Mouse (Mus musculus): ENCODE results near the gene Ablim2. TPM values are rescaled to one million over a fixed set of nuclear protein-coding genes. Genes with fewer than 3 reads are reported as not detected.
A peak's percentile ranks its signal among the peaks of the same experiment; 100 is the strongest.

The Ablim2 gene
- polyA plus RNA-seq, 1 experiment from 2014 or later = 1.7 TPM

DNA sequence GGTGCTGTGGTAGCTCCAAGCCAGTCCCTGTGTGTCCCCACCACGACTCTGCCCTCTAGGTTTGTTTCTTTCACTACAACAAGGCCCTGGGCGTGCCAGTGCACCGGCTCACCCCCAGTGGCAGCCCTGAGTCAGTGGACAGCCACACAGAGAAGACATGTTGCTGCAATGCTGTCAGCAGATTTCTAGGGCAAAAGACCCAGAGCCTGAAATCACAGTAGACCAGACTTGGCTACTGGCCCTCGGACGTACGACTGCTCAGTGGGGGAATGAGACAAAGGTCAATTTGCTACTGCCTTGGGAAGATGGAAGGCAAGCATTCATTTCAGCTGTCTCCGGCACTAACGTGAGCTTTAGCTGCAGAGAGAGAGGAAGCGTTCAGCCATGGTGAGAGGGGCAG lies 124.7 kb downstream of the Ablim2 start:
- WGBS = 59% methylated on average over 9 of the region's 9 CpGs

DNA sequence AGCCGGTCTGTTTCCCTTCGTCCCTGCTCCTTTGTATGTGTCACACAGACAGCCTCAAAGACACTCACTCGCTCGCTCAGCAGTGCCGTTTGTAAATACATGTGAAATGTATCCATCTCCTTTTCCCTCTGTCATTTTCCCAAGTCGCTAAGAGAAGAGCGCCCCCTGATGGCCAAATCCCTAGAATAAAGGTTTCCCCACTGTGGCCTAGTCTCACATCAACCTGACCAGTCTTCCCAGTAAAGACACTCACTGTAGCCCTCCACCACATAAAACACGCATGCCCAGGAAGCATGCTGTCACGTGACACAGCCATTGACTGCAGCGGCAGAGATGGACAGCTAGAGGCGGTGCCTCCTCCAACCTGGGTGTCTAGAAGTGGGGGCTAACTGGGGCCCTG lies 126.6 kb downstream of the Ablim2 start:
- H3K36me3 ChIP-seq = no peaks in the 10 kb centered on the region
- H3K27me3 ChIP-seq (ENCODE audit: insufficient read depth, poor library complexity, severe bottlenecking) = peaks cover 21% of the 10 kb centered on the region
- 39% methylated on average over 11 of the region's 11 CpGs for WGBS
- H3K4me1 ChIP-seq = peaks cover 27% of the 10 kb centered on the region
- H3K27ac ChIP-seq = no peak overlapping the region
- no peaks in the 10 kb centered on the region for H3K9me3 ChIP-seq
- DNase-seq (ENCODE audit: low spot score) = no peak
- H3K4me3 ChIP-seq = no peak overlapping the region

More for the DNA sequence above, 124.7 kb downstream of the Ablim2 start:
- no peak overlapping the region for H3K4me3 ChIP-seq
- no peaks in the 10 kb centered on the region for H3K36me3 ChIP-seq
- DNase-seq (ENCODE audit: low spot score) = no peak
- peaks cover 34% of the 10 kb centered on the region for H3K4me1 ChIP-seq
- H3K27ac ChIP-seq = no peak overlapping the region
- peaks cover 17% of the 10 kb centered on the region for H3K27me3 ChIP-seq (ENCODE audit: insufficient read depth, poor library complexity, severe bottlenecking)
- H3K9me3 ChIP-seq = no peaks in the 10 kb centered on the region

DNA sequence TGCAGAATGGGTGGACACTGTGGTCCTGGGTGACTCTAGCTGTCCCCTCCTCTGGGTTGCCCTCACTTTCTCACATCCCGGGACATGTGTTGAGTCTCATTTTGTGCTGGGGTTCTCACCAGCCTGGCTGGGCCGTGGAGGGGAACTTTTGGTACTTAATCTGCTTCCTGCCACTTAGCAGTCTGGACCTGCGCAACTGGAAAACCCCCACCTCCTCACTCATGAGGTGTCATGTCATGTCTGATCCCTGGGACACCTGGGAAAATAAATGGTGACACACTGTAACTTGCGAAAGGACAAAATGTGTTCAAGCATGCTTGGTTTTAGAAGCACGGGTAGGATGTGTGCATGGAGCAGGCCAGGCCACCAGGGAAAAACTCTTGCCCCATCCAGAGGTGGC lies 127.0 kb downstream of the Ablim2 start:
- no peak for DNase-seq (ENCODE audit: low spot score)
- WGBS = 86% methylated on average over 5 of the region's 5 CpGs
- Histone ChIP-seq H3K4me3 (no peak overlapping the region), H3K27ac (no peak overlapping the region), H3K27me3 (ENCODE audit: insufficient read depth, poor library complexity, severe bottlenecking) (peaks cover 21% of the 10 kb centered on the region), H3K36me3 (no peaks in the 10 kb centered on the region), H3K9me3 (no peaks in the 10 kb centered on the region), H3K4me1 (peaks cover 27% of the 10 kb centered on the region)

DNA sequence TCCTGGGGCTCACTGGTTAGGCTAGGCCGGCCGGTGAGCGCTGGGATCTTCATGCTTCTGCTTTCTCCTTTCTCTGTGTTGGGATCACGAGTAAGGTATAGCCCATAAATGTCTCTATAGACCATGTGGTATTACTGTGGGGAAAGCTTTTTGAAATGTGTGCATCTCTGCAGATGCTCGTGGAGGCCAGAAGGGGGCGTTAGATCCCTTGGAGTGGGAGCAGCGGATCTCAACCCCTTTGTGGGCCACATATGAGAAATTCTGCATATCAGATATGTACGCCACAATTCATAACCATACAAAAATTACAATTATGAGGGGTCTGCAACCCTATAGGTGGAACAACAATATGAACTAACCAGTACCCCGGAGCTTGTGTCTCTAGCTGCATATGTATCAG lies 131.3 kb downstream of the Ablim2 start:
- WGBS = 41% methylated on average over 9 of the region's 9 CpGs
- DNase-seq (ENCODE audit: low spot score) = no peak
- no peaks in the 10 kb centered on the region for H3K36me3 ChIP-seq

DNA sequence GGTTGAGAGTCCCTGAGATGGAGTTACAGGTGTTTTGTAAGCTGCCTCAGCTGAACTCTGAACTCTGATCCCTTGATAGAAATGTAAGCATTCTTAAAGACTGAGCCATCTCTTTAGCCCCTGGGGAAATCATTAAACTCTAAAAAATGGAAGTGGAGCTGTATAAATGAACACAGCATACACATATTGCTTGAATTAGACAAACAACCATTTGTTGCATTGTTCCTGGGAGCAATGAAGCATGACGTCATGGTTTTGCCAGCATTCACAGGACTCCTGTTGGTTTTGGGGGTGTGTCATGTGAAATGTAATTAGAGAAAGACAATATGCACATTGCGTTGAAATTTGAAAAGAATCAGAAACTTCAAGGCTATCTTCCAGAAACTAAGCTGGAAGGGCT lies 132.0 kb downstream of the Ablim2 start:
- Histone ChIP-seq H3K9me3 (no peaks in the 10 kb centered on the region), H3K4me1 (peaks cover 21% of the 10 kb centered on the region), H3K27ac (no peak overlapping the region), H3K36me3 (no peaks in the 10 kb centered on the region), H3K27me3 (ENCODE audit: insufficient read depth, poor library complexity, severe bottlenecking) (peaks cover 22% of the 10 kb centered on the region), H3K4me3 (no peak overlapping the region)
- DNase-seq (ENCODE audit: low spot score) = no peak
- WGBS = 78% methylated on average over 2 of the region's 2 CpGs

More for the DNA sequence above, 131.3 kb downstream of the Ablim2 start:
- H3K27ac ChIP-seq = no peak overlapping the region
- peaks cover 22% of the 10 kb centered on the region for H3K27me3 ChIP-seq (ENCODE audit: insufficient read depth, poor library complexity, severe bottlenecking)
- H3K9me3 ChIP-seq = no peaks in the 10 kb centered on the region
- no peak overlapping the region for H3K4me3 ChIP-seq
- H3K4me1 ChIP-seq = peaks cover 20% of the 10 kb centered on the region

DNA sequence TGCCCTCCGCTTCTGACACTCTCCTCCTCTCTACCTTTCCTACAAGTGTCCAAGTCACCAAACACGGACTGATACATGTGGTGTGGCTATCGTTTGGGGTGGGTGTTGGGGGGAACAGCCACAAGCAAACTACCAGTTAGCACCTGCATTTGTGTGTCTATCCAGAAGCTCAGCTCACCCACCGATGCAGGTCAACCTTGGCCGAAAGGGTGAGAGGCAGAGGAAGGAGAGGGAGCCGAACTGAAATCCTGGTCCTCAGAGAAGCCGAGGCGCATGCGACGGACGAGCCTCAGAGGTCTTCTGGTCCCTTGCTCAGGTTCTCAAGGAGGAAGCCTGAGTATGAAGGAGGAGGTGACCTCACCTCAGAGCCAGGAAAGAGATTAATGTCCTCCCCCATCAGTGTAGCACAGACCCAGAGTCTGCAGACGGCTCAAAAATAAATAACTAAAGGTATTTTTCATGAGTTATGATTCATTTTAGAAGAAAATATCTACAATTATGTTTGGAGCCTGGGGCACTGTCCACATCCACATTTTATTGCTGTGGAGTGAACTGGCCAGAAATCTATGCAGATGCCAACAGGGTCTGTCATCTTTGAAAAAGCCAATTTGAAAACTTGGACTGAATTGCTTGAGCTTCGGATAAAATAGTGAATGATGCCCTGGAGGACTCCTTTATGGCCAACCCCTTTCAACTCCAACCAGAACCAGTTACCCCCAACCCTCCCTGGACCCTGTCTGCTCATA lies 133.5 kb downstream of the Ablim2 start:
- Histone ChIP-seq H3K4me3 (no peak overlapping the region), H3K4me1 (peaks cover 29% of the 10 kb centered on the region), H3K9me3 (no peaks in the 10 kb centered on the region), H3K27me3 (ENCODE audit: insufficient read depth, poor library complexity, severe bottlenecking) (peaks cover 22% of the 10 kb centered on the region), H3K36me3 (no peaks in the 10 kb centered on the region), H3K27ac (no peak overlapping the region)
- 90% methylated on average over 13 of the region's 13 CpGs for WGBS
- DNase-seq (ENCODE audit: low spot score) = no peak

DNA sequence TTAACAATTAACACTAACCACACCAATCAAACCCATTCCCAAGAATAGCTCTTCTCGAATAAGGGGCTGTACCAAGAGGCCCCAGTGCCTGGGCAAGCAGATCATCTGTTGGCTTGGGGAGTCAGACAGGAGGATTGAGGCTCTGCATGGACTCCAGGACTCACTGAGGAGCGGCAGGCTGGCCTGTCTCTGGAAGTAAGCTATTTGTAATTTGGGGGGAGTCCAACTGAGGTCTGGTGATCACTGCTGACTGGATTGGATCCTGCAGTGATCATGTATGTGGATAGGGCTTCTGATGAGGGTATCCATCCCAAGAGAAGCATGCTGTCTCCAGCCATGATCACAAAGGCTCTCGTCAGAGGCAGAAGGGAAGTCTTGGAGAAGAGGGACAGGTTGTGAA lies 134.7 kb downstream of the Ablim2 start:
- Histone ChIP-seq H3K9me3 (no peaks in the 10 kb centered on the region), H3K4me3 (no peak overlapping the region), H3K27ac (peak overlapping the region; percentile 94; the same call in 1 of the 2 replicates), H3K27me3 (ENCODE audit: insufficient read depth, poor library complexity, severe bottlenecking) (peaks cover 18% of the 10 kb centered on the region), H3K4me1 (peaks cover 41% of the 10 kb centered on the region), H3K36me3 (no peaks in the 10 kb centered on the region)
- no peak for DNase-seq (ENCODE audit: low spot score)
- WGBS = 79% methylated on average over 3 of the region's 3 CpGs

DNA sequence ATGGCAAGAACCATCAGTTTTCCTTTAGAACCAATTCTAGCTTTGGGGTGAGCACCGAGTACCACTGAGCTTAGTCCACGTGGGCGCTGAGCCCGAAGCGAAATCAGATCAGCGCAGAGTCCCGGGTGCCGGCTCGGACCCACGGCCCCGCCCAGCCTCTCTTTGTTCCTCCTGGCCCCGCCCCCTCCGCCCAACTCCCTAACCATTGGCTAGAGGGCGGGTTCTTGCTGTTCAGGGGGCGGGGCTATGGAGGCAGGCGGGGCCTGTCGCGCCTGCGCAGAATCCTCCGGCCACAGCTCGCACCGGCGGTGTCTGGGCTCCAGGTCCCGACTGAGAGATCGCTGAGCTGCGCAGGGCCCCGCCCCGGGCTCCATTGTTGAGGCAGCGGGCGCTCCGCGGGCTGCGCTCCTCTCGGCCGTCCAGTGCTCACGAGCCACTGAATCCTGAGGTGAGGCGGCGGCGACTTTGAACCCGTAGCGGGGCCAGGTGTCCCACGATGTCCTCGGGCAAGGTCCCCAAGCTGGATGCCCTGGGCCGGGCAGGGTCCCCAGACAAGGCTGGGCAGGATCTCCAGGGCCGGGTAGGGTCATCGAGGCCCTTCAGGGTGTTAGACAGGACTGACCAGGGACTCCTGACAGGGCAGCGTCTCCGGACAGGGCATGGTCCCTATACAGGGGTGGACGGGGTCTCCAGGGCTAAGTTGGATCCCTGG lies 135.6 kb downstream of the Ablim2 start, which contains the start of gene Afap1:
TSS of gene Afap1 (plus strand) at position 227 of the 712 bp plus-strand sequence.
- H3K27me3 ChIP-seq (ENCODE audit: insufficient read depth, poor library complexity, severe bottlenecking) = peaks cover 14% of the 10 kb centered on the region
- no peaks in the 10 kb centered on the region for H3K36me3 ChIP-seq
- peak; percentile 98 for DNase-seq (ENCODE audit: low spot score)
- under 1% methylated on average over 49 of the region's 49 CpGs for WGBS
- peak within 1 kb of the TSS; percentile 94 for H3K27ac ChIP-seq
- H3K9me3 ChIP-seq = no peaks in the 10 kb centered on the region
- H3K4me3 ChIP-seq = peak within 1 kb of the TSS; percentile 91
- H3K4me1 ChIP-seq = peaks cover 44% of the 10 kb centered on the region

DNA sequence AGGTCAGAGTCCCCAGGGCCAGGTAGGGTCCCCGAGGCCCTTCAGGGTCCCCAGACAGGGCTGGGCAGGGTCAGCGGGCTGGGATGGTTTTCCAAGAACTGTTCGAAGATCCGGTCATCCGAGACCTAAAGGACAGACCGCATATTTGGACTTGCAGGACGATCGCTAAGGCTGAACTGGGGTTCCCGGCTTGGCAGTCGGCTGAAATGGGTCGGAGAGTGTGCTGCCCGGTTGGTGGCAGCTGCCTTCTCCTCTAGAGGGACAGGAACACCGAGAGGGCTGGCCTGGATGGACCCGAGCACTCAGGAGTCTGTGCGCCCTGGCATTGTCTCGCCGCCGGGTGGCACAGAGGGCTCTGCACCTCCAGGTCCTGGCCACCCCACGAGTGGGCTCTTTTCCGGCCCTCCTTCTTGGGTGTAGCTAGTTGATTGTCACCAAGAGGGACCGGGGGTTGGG lies 136.2 kb downstream of the Ablim2 start:
- under 1% methylated on average over 21 of the region's 21 CpGs for WGBS
- Histone ChIP-seq H3K4me3 (peak overlapping the region; percentile 91), H3K36me3 (no peaks in the 10 kb centered on the region), H3K27ac (peak overlapping the region; percentile 94), H3K27me3 (ENCODE audit: insufficient read depth, poor library complexity, severe bottlenecking) (peaks cover 14% of the 10 kb centered on the region), H3K4me1 (peaks cover 47% of the 10 kb centered on the region), H3K9me3 (no peaks in the 10 kb centered on the region)
- peak; percentile 86 for DNase-seq (ENCODE audit: low spot score)

DNA sequence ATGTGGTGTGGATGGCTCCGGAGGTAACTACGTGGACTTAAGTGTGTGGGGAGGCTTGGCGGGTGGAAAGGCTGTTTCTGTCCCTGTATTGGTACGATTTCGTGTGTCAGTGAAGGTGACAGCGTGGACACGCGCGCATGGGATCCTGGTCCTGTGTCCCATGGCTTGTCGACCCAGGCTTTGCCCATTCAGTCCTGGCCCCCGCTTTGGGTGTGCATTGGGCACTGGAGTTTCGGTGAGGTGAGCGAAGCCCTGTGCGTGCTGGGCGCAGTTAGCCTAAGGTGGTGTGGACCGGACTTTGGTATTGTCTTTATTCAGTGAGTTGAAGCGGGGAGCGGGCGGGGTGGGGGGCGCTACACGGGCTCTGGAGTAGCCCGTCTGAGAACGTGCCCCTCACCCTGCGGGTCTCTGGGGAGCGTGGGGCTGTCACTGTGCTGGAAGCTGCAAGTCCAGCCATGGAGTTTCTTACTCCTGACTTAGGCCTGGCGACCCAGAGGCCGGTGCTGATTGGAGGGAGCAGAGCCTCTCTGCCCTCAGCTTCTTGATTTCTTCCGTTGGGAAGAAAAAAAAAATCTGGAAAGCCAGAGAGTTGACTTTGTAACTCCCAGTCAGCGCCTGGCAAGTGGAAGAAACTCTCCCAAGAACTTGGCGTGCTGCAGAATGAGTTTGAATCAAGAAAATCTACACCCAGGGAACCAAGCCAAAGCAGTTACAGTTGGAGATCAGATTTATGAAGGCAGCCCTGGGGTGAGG lies 136.8 kb downstream of the Ablim2 start:
- Histone ChIP-seq H3K4me1 (peaks cover 48% of the 10 kb centered on the region), H3K4me3 (peak overlapping the region; percentile 91), H3K9me3 (no peaks in the 10 kb centered on the region), H3K27me3 (ENCODE audit: insufficient read depth, poor library complexity, severe bottlenecking) (peaks cover 14% of the 10 kb centered on the region), H3K27ac (peak overlapping the region; percentile 94), H3K36me3 (no peaks in the 10 kb centered on the region)
- WGBS = 7% methylated on average over 30 of the region's 30 CpGs
- DNase-seq (ENCODE audit: low spot score) = no peak

DNA sequence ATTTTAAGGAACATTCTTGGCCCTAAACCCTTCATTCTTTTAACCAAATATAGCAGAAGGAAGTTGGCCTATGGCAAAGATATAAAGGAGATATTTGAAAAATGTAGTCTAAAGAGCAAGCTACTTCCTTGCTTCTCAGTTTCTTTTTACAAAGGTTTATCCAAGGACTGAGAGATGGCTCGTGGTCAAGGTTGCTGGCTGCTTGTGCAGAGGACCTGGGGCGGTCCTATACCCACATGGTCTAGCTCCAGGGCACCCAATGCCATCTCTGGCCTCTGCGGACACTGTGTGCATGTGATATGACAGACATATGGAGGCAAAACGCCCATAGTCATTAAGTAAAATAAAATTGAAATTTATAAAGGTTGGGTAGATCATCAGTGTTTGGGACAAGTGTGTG lies 138.2 kb downstream of the Ablim2 start:
- no peaks in the 10 kb centered on the region for H3K36me3 ChIP-seq
- 85% methylated on average over 4 of the region's 4 CpGs for WGBS
- H3K27ac ChIP-seq = no peak overlapping the region
- H3K9me3 ChIP-seq = no peaks in the 10 kb centered on the region
- no peak overlapping the region for H3K4me3 ChIP-seq
- H3K27me3 ChIP-seq (ENCODE audit: insufficient read depth, poor library complexity, severe bottlenecking) = peaks cover 11% of the 10 kb centered on the region
- DNase-seq (ENCODE audit: low spot score) = no peak
- H3K4me1 ChIP-seq = peaks cover 63% of the 10 kb centered on the region

DNA sequence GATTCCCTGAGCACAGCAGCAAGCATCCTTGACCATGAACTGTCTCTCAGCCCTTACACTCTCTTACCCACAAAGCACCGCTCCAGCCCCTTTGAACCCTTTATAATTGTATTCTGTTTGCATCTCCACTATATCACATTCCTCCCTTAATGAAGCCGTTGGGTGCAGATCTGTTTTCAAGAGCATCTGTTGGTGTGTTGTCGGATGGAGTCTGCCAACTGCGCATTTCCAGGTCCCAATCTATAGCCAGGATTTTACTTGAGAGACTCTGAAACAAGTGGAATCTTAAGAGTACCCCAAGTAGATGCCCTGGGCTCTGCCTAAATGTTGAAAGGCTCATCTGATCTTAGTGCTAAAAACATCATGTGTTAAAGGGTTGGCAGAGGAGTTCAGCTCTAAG lies 138.9 kb downstream of the Ablim2 start:
- 83% methylated on average over 4 of the region's 4 CpGs for WGBS

More for the DNA sequence above, 138.9 kb downstream of the Ablim2 start:
- peaks cover 69% of the 10 kb centered on the region for H3K4me1 ChIP-seq
- no peak overlapping the region for H3K4me3 ChIP-seq
- no peak for DNase-seq (ENCODE audit: low spot score)
- H3K27me3 ChIP-seq (ENCODE audit: insufficient read depth, poor library complexity, severe bottlenecking) = peaks cover 8% of the 10 kb centered on the region
- no peaks in the 10 kb centered on the region for H3K9me3 ChIP-seq
- H3K27ac ChIP-seq = peak overlapping the region; percentile 2; the same call in 1 of the 2 replicates
- no peaks in the 10 kb centered on the region for H3K36me3 ChIP-seq
